Mouse (Mus musculus): ENCODE data around the gene Jpt1. TPM values are rescaled to one million over a fixed set of nuclear protein-coding genes. Genes with fewer than 3 reads are reported as not detected.
"Not testable (repeated sequence)": the region's sequence is repeated elsewhere in the genome, so short reads cannot be mapped to it uniquely, and the experiment has no call there.

The Jpt1 gene
- polyA plus RNA-seq, 1 experiment from 2014 or later = 538 TPM

DNA sequence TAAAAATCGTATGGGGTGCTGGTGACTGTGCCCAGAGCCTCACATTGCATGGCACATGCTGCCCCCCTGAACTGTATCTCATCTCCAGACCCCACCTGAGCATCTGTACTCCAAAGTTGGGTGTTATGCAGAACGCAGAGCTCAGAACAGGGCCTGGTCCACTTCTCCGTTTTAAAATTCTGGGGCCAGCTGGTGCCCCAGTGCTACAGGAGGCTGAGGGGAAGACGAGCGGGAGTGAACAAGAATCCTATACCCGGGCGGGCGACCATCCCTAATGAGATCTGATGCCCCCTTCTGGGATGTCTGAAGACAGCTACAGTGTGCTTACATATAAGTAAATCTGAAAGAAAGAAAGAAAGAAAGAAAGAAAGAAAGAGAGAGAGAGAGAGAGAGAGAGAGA is 53.2 kb downstream of the Jpt1 start:
- Histone ChIP-seq H3K4me3 (ENCODE audit: control insufficient read depth in 1 of 2, insufficient read depth in 1 of 2, low read depth in 1 of 2, low read length in 2 of 2) (no peak overlapping the region), H3K27me3 (ENCODE audit: control insufficient read depth, insufficient read depth, low read length) (no peaks in the 10 kb centered on the region), H3K4me2 (ENCODE audit: low read length) (no peak overlapping the region), H3K4me1 (ENCODE audit: control insufficient read depth in 2 of 2, insufficient read depth in 2 of 2, low read length in 2 of 2) (peaks cover 13% of the 10 kb centered on the region in 2 experiments), H3K36me3 (ENCODE audit: control insufficient read depth, insufficient read depth, low read length) (no peaks in the 10 kb centered on the region), H3K9ac (ENCODE audit: low read length) (no peak overlapping the region), H3K9me3 (ENCODE audit: control insufficient read depth, low read length) (no peaks in the 10 kb centered on the region), H3K27ac (replicated peaks in 1 of 2; ENCODE audit: control insufficient read depth in 1 of 2, insufficient read depth in 1 of 2, low read depth in 2 of 2, low read length in 2 of 2) (no peak overlapping the region)
- no peak for ATAC-seq (ENCODE audit: insufficient number of reproducible peaks, insufficient read depth, low FRiP score, low read depth)
- 25% methylated on average over 8 of the region's 8 CpGs for WGBS

DNA sequence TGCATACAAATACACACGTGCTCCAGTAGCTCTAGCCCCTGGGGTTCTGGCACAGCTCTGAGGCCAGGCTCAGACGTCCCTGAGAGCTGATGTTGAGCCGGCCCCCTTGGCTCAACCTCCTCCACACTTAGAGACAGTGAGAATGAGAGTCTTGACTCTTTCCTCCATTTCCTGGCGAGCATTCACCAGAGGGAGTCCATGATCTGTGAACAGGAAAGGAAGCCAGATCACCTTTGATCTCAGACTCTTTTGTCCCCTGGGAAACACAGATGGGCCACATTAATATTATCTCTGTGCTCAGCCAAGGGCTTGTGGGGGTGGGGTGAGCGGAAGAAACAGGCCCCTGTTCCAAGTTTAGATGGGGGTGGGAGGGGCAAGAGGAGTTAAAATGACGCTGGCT is 56.8 kb downstream of the Jpt1 start:
- Histone ChIP-seq H3K4me2 (ENCODE audit: low read length) (no peak overlapping the region), H3K9ac (ENCODE audit: low read length) (no peak overlapping the region), H3K4me1 (ENCODE audit: control insufficient read depth in 2 of 2, insufficient read depth in 2 of 2, low read length in 2 of 2) (peaks cover 12 to 14% of the 10 kb centered on the region in 2 experiments), H3K36me3 (ENCODE audit: control insufficient read depth, insufficient read depth, low read length) (no peaks in the 10 kb centered on the region), H3K9me3 (ENCODE audit: control insufficient read depth, low read length) (no peaks in the 10 kb centered on the region), H3K27me3 (ENCODE audit: control insufficient read depth, insufficient read depth, low read length) (no peaks in the 10 kb centered on the region), H3K4me3 (ENCODE audit: control insufficient read depth in 1 of 2, insufficient read depth in 1 of 2, low read depth in 1 of 2, low read length in 2 of 2) (no peak overlapping the region), H3K27ac (replicated peaks in 1 of 2; ENCODE audit: control insufficient read depth in 1 of 2, insufficient read depth in 1 of 2, low read depth in 2 of 2, low read length in 2 of 2) (peak overlapping the region in 1 of 2 experiments; percentile 8; a peak in 1 of 4 replicates)
- no peak for ATAC-seq (ENCODE audit: insufficient number of reproducible peaks, insufficient read depth, low FRiP score, low read depth)
- WGBS = 24% methylated on average over 6 of the region's 6 CpGs

DNA sequence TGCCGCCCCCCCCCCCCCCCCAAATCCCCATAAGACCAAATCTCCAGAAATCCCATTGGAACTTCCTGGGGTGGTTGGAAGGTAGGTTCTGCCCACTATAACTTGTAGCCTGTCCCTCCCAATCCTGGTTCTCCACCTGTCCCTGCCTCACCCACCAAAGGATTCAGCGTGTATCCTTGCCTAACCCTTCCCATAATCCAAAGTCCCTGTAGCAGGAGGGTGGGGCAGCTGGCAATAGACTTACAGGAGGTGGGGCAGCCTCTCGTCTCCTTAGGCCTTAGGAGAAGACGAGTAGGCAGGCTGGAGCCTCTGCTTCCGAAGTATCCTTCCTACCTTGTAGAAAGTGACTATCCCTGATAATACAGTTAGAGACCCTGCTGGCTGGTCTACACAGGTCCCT is 58.0 kb downstream of the Jpt1 start:
- Histone ChIP-seq H3K9me3 (ENCODE audit: control insufficient read depth, low read length) (no peaks in the 10 kb centered on the region), H3K27ac (replicated peaks in 1 of 2; ENCODE audit: control insufficient read depth in 1 of 2, insufficient read depth in 1 of 2, low read depth in 2 of 2, low read length in 2 of 2) (no peak overlapping the region), H3K27me3 (ENCODE audit: control insufficient read depth, insufficient read depth, low read length) (no peaks in the 10 kb centered on the region), H3K9ac (ENCODE audit: low read length) (no peak overlapping the region), H3K4me3 (ENCODE audit: control insufficient read depth in 1 of 2, insufficient read depth in 1 of 2, low read depth in 1 of 2, low read length in 2 of 2) (no peak overlapping the region), H3K36me3 (ENCODE audit: control insufficient read depth, insufficient read depth, low read length) (no peaks in the 10 kb centered on the region), H3K4me2 (ENCODE audit: low read length) (no peak overlapping the region), H3K4me1 (ENCODE audit: control insufficient read depth in 2 of 2, insufficient read depth in 2 of 2, low read length in 2 of 2) (peaks cover 12 to 14% of the 10 kb centered on the region in 2 experiments)
- ATAC-seq (ENCODE audit: insufficient number of reproducible peaks, insufficient read depth, low FRiP score, low read depth) = no peak
- 88% methylated on average over 5 of the region's 5 CpGs for WGBS

DNA sequence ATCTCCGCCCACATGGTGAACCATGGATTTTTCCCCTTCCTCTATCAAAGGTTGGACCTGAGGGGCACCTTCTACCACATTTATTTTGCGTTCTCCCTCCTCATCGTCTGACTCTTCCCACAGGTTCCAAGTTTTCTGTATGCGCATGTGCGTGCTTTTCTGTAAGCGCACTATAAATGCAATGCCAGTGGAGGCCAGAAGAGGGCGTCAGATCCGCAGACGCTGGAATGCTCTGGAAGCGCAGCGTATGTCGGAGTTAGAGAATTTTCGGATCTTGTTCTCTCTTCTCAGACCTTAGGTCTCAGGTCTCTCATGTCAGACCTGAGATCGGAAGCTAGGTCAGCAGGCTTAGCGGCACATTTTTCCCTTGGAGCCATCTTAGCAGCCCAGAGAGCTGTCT is 58.6 kb downstream of the Jpt1 start:
- 87% methylated on average over 15 of the region's 15 CpGs for WGBS
- no peak overlapping the region for H3K9ac ChIP-seq (ENCODE audit: low read length)
- no peaks in the 10 kb centered on the region for H3K36me3 ChIP-seq (ENCODE audit: control insufficient read depth, insufficient read depth, low read length)
- no peak overlapping the region for H3K4me3 ChIP-seq (ENCODE audit: control insufficient read depth in 1 of 2, insufficient read depth in 1 of 2, low read depth in 1 of 2, low read length in 2 of 2)
- H3K4me1 ChIP-seq (ENCODE audit: control insufficient read depth in 2 of 2, insufficient read depth in 2 of 2, low read length in 2 of 2) = peaks cover 12 to 14% of the 10 kb centered on the region in 2 experiments
- H3K4me2 ChIP-seq (ENCODE audit: low read length) = no peak overlapping the region
- no peaks in the 10 kb centered on the region for H3K27me3 ChIP-seq (ENCODE audit: control insufficient read depth, insufficient read depth, low read length)
- H3K9me3 ChIP-seq (ENCODE audit: control insufficient read depth, low read length) = no peaks in the 10 kb centered on the region
- no peak for ATAC-seq (ENCODE audit: insufficient number of reproducible peaks, insufficient read depth, low FRiP score, low read depth)
- H3K27ac ChIP-seq (replicated peaks in 1 of 2; ENCODE audit: control insufficient read depth in 1 of 2, insufficient read depth in 1 of 2, low read depth in 2 of 2, low read length in 2 of 2) = no peak overlapping the region

DNA sequence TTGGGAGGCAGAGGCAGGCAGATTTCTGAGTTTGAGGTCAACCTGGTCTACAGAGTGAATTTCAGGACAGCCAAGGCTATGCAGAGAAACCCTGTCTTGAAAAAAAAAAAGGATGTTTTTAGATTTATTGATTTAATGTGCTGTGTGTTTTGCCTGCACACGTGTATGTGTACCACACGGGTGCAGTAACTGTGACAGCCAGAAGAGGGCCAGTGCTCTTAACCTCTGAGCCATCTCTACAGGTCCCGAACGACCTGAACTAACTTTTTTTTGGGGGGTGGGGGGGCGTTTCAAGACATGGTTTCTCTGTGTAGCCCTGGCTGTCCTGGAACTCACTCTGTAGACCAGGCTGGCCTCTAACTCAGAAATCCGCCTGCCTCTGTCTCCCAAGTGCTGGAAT is 59.4 kb downstream of the Jpt1 start:
- H3K36me3 ChIP-seq (ENCODE audit: control insufficient read depth, insufficient read depth, low read length); H3K9me3 ChIP-seq (ENCODE audit: control insufficient read depth, low read length); ATAC-seq (ENCODE audit: insufficient number of reproducible peaks, insufficient read depth, low FRiP score, low read depth); H3K9ac ChIP-seq (ENCODE audit: low read length); H3K27me3 ChIP-seq (ENCODE audit: control insufficient read depth, insufficient read depth, low read length); H3K4me2 ChIP-seq (ENCODE audit: low read length); H3K27ac ChIP-seq (replicated peaks in 1 of 2; ENCODE audit: control insufficient read depth in 1 of 2, insufficient read depth in 1 of 2, low read depth in 2 of 2, low read length in 2 of 2); H3K4me3 ChIP-seq (ENCODE audit: control insufficient read depth in 1 of 2, insufficient read depth in 1 of 2, low read depth in 1 of 2, low read length in 2 of 2): not testable (repeated sequence)
- 85% methylated on average over 6 of the region's 6 CpGs for WGBS
- peaks cover 12 to 14% of the 10 kb centered on the region in 2 experiments for H3K4me1 ChIP-seq (ENCODE audit: control insufficient read depth in 2 of 2, insufficient read depth in 2 of 2, low read length in 2 of 2)

DNA sequence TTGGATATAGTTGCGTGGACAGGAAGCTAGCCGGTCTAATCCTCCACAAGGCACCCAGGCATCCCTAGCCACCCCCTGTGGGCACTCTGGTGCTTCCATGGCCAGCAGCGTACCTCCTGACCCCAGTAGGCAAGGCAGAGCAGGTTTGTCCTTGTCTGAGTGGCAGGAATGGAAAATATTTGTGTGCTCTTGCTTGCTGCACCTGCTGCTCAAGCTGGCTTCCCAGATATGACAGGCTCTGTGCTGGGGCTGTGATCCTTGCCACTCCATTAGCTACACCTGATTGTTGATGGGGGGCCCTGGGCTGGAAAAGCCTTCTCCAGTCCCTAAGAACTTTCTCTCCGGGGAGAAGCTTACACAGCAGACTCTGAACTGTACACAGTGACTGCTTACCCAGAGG is 60.9 kb downstream of the Jpt1 start:
- Histone ChIP-seq H3K9me3 (ENCODE audit: control insufficient read depth, low read length) (no peaks in the 10 kb centered on the region), H3K27me3 (ENCODE audit: control insufficient read depth, insufficient read depth, low read length) (no peaks in the 10 kb centered on the region), H3K27ac (replicated peaks in 1 of 2; ENCODE audit: control insufficient read depth in 1 of 2, insufficient read depth in 1 of 2, low read depth in 2 of 2, low read length in 2 of 2) (no peak overlapping the region), H3K36me3 (ENCODE audit: control insufficient read depth, insufficient read depth, low read length) (no peaks in the 10 kb centered on the region), H3K9ac (ENCODE audit: low read length) (no peak overlapping the region; the same call in 1 of the 2 replicates), H3K4me3 (ENCODE audit: control insufficient read depth in 1 of 2, insufficient read depth in 1 of 2, low read depth in 1 of 2, low read length in 2 of 2) (no peak overlapping the region), H3K4me1 (ENCODE audit: control insufficient read depth in 2 of 2, insufficient read depth in 2 of 2, low read length in 2 of 2) (peaks cover 17 to 21% of the 10 kb centered on the region in 2 experiments), H3K4me2 (ENCODE audit: low read length) (no peak overlapping the region)
- no peak for ATAC-seq (ENCODE audit: insufficient number of reproducible peaks, insufficient read depth, low FRiP score, low read depth)
- 50% methylated on average over 4 of the region's 4 CpGs for WGBS

DNA sequence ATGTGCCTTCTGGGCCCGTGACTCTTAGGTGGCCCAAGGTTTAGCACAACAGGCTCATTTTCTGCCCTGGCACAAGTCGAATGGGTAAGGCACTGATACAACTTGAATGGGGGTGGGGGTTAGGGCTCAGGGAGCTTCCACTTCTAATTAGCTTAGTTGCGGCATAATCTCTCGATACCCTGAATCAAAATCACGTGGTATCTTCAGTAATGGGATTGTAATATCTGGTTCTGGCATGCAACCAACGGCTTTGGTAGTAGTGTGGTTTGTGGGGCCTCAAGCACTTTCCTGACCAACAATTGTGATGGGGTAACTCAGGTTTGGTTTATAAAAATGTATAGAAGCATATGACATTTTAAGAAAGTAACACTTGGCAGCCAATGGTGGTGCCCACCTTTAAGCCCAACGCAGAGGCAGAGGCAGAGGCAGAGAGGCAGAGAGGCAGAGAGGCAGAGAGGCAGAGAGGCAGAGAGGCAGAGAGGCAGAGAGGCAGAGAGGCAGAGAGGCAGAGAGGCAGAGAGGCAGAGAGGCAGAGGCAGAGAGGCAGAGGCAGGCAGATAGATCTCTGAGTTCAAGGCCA is 61.8 kb downstream of the Jpt1 start:
- Histone ChIP-seq H3K4me2 (ENCODE audit: low read length) (no peak overlapping the region), H3K9me3 (ENCODE audit: control insufficient read depth, low read length) (no peaks in the 10 kb centered on the region), H3K9ac (ENCODE audit: low read length) (no peak overlapping the region), H3K36me3 (ENCODE audit: control insufficient read depth, insufficient read depth, low read length) (no peaks in the 10 kb centered on the region), H3K4me3 (ENCODE audit: control insufficient read depth in 1 of 2, insufficient read depth in 1 of 2, low read depth in 1 of 2, low read length in 2 of 2) (no peak overlapping the region), H3K27ac (replicated peaks in 1 of 2; ENCODE audit: control insufficient read depth in 1 of 2, insufficient read depth in 1 of 2, low read depth in 2 of 2, low read length in 2 of 2) (no peak overlapping the region), H3K4me1 (ENCODE audit: control insufficient read depth in 2 of 2, insufficient read depth in 2 of 2, low read length in 2 of 2) (peaks cover 18 to 23% of the 10 kb centered on the region in 2 experiments), H3K27me3 (ENCODE audit: control insufficient read depth, insufficient read depth, low read length) (no peaks in the 10 kb centered on the region)
- ATAC-seq (ENCODE audit: insufficient number of reproducible peaks, insufficient read depth, low FRiP score, low read depth) = no peak
- whole genome bisulfite sequencing = 80% methylated on average over 7 of the region's 7 CpGs

DNA sequence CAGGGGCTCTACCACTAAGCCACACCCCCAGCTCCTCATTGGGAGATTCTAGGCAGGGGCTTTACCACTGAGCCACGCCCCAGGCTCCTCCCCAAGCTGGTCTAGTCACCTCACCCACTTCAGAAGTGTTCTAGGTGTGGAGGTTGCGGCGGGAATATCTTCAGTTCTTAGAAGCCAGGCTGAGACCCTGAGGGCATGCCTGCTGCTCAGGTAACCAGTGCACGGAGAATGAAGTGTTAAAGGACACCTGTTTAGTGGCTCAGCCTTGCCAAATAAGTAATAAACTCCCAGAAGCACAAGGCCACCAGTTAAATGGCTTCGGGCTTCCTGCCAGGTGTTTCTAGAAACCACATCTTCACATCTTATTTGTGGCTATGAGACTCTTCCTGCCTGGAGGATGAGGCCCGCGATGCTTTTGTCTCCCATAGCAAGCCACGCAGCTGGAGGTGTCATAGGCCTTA is 62.4 kb downstream of the Jpt1 start:
- Histone ChIP-seq H3K27ac (replicated peaks in 1 of 2; ENCODE audit: control insufficient read depth in 1 of 2, insufficient read depth in 1 of 2, low read depth in 2 of 2, low read length in 2 of 2) (no peak overlapping the region), H3K4me2 (ENCODE audit: low read length) (no peak overlapping the region), H3K4me1 (ENCODE audit: control insufficient read depth in 2 of 2, insufficient read depth in 2 of 2, low read length in 2 of 2) (peaks cover 19 to 25% of the 10 kb centered on the region in 2 experiments), H3K27me3 (ENCODE audit: control insufficient read depth, insufficient read depth, low read length) (no peaks in the 10 kb centered on the region), H3K36me3 (ENCODE audit: control insufficient read depth, insufficient read depth, low read length) (no peaks in the 10 kb centered on the region), H3K4me3 (ENCODE audit: control insufficient read depth in 1 of 2, insufficient read depth in 1 of 2, low read depth in 1 of 2, low read length in 2 of 2) (no peak overlapping the region), H3K9me3 (ENCODE audit: control insufficient read depth, low read length) (no peaks in the 10 kb centered on the region), H3K9ac (ENCODE audit: low read length) (no peak overlapping the region)
- WGBS = 86% methylated on average over 8 of the region's 8 CpGs
- ATAC-seq (ENCODE audit: insufficient number of reproducible peaks, insufficient read depth, low FRiP score, low read depth) = no peak
